Comparison of ENCODE assay signal across 8 mouse cellular contexts in genomic region chr5:102768385-102769080, GRCm38 (mm10).
DNase-seq lines count a peak whose midpoint lies in the region; ATAC-seq lines count a peak whose summit lies in the region.

No protein-coding gene starts in this region.

- intact Hi-C loops in gastrocnemius, postnatal 36 days (cut with DNase I) = loop anchor here (5.0 to 10.0 kb wide), 2 partner anchors 56 to 106 kb away; no protein-coding TSS in a partner anchor

- no peaks in the 10 kb centered on the region for H3K36me3 ChIP-seq in heart, embryonic 11.5 days (ENCODE audit: control insufficient read depth, insufficient read depth, low read length)
- H3K36me3 ChIP-seq in neural tube, embryonic 12.5 days = no peaks in the 10 kb centered on the region

- H3K4me2 ChIP-seq in heart, embryonic 11.5 days = peak overlapping the region; percentile 32
- peak overlapping the region; percentile 41 for H3K4me2 ChIP-seq in neural tube, embryonic 12.5 days (replicated peaks)

- H3K4me1 ChIP-seq in heart, embryonic 11.5 days (ENCODE audit: control insufficient read depth, insufficient read depth, low read length) = peaks cover 9% of the 10 kb centered on the region
- peaks cover 9% of the 10 kb centered on the region; the same call in 1 of the 2 replicates for H3K4me1 ChIP-seq in neural tube, embryonic 12.5 days

- peak overlapping the region; percentile 43; the same call in 1 of the 2 replicates for H3K9ac ChIP-seq in heart, embryonic 11.5 days (ENCODE audit: low read depth, low read length)
- H3K9ac ChIP-seq in neural tube, embryonic 12.5 days = no peak overlapping the region

- ATAC-seq in heart, embryonic 11.5 days (replicated peaks; ENCODE audit: insufficient number of reproducible peaks, low FRiP score, low TSS enrichment) = peak; percentile 63; the same call in 1 of the 2 replicates
- ATAC-seq in neural tube, embryonic 12.5 days (ENCODE audit: low FRiP score, low read depth) = peak; percentile 80; the same call in 1 of the 2 replicates

- H3K4me3 ChIP-seq in heart, embryonic 11.5 days (ENCODE audit: low read depth, low read length) = no peak overlapping the region; the same call in 1 of the 2 replicates
- H3K4me3 ChIP-seq in neural tube, embryonic 12.5 days = no peak overlapping the region

- no peaks in the 10 kb centered on the region for H3K9me3 ChIP-seq in heart, embryonic 11.5 days (replicated peaks; ENCODE audit: control insufficient read depth, low read length)
- H3K9me3 ChIP-seq in neural tube, embryonic 12.5 days = no peaks in the 10 kb centered on the region

- H3K27ac ChIP-seq in heart, embryonic 11.5 days (ENCODE audit: low read depth, low read length) = peak overlapping the region; percentile 35; the same call in 1 of the 2 replicates
- H3K27ac ChIP-seq in neural tube, embryonic 12.5 days = no peak overlapping the region

- H3K27me3 ChIP-seq in heart, embryonic 11.5 days (ENCODE audit: control insufficient read depth, insufficient read depth, low read length) = no peaks in the 10 kb centered on the region
- H3K27me3 ChIP-seq in neural tube, embryonic 12.5 days (replicated peaks) = no peaks in the 10 kb centered on the region

- WGBS in heart, embryonic 11.5 days (ENCODE audit: insufficient replicate concordance) = 48% methylated on average over 12 of the region's 12 CpGs
- WGBS in neural tube, embryonic 12.5 days = 31% methylated on average over 12 of the region's 12 CpGs

- peak; percentile 64 for DNase-seq in gastrocnemius, adult 18-20 months (ENCODE audit: low spot score)
- no peak for DNase-seq in gastrocnemius, postnatal 36 days
- DNase-seq in kidney, adult 8-10 months = peak; percentile 67 to 72
- no peak for DNase-seq in right cerebral cortex, postnatal 25 days
- no peak for DNase-seq in spleen, postnatal 14 days (ENCODE audit: low spot score in 2 of 2)
- no peak for DNase-seq in ovary, adult 18-20 months (ENCODE audit: low spot score)

Comparison
In these comparisons a context has a peak if more than half of its experiments do, and no peak if none do; other contexts are left out.
1. DNase-seq: peak in gastrocnemius, adult 18-20 months (single experiment) and kidney, adult 8-10 months (2 of 2); none in gastrocnemius, postnatal 36 days (0 of 2), right cerebral cortex, postnatal 25 days (single experiment), spleen, postnatal 14 days (0 of 2) and ovary, adult 18-20 months (single experiment).